Mouse (Mus musculus) lung, postnatal 0 days (tissue): ENCODE results near the gene Bag6. TPM values are rescaled to one million over a fixed set of nuclear protein-coding genes. Genes with fewer than 3 reads are reported as not detected.

ENCODE experiments used
- ATAC-seq: fragments of 200-750 bp; cut with Nextera tagmentation; 2 replicates; pipeline ENCODE4 v1.8.0; 2017; ENCODE audit warnings: moderate library complexity
- DNase-seq: peaks from one replicate; pipeline ENCODE4 v3.0.0-alpha.2; 2016; ENCODE audit warnings: low spot score
- H3K27ac ChIP-seq: fragments of 300-500 bp; sonication (generic); 2 replicates; pipeline ENCODE4 v1.5.1; 2014; ENCODE audit warnings: antibody characterized with exemption, mild to moderate bottlenecking, low read length, mixed read lengths
- H3K27me3 ChIP-seq: fragments of 300-500 bp; sonication (generic); replicated peaks from 2 replicates; pipeline ENCODE4 v1.6.1; 2014; ENCODE audit warnings: low read length, mixed read lengths; ENCODE audit not compliant: insufficient read depth
- H3K36me3 ChIP-seq: fragments of 300-500 bp; sonication (generic); 2 replicates; pipeline ENCODE4 v1.6.1; 2014; ENCODE audit warnings: low read length, mixed read lengths; ENCODE audit not compliant: insufficient read depth
- H3K4me1 ChIP-seq: fragments of 300-500 bp; sonication (generic); 2 replicates; pipeline ENCODE4 v1.6.1; 2014; ENCODE audit warnings: antibody characterized with exemption, low read depth, low read length, mixed read lengths; ENCODE audit not compliant: insufficient read depth
- H3K4me2 ChIP-seq: fragments of 300-500 bp; sonication (generic); replicated peaks from 2 replicates; pipeline ENCODE4 v1.6.1; 2014; ENCODE audit warnings: low read depth, mild to moderate bottlenecking, low read length, moderate library complexity, mixed read lengths
- H3K4me3 ChIP-seq: fragments of 300-500 bp; sonication (generic); 2 replicates; pipeline ENCODE4 v1.5.1; 2014; ENCODE audit warnings: low read depth, low read length
- H3K9ac ChIP-seq: fragments of 300-500 bp; sonication (generic); replicated peaks from 2 replicates; pipeline ENCODE4 v1.6.1; 2014; ENCODE audit warnings: low read depth, mild to moderate bottlenecking
- H3K9me3 ChIP-seq: fragments of 300-500 bp; sonication (generic); 2 replicates; pipeline ENCODE4 v1.6.1; 2016; ENCODE audit warnings: low read length, mixed read lengths
- CTCF ChIP-seq: IDR thresholded peaks from 2 replicates; pipeline ENCODE4 v1.5.1; 2016; ENCODE audit warnings: antibody characterized with exemption, mild to moderate bottlenecking
- EP300 ChIP-seq: IDR thresholded peaks from 2 replicates; pipeline ENCODE4 v1.6.1; 2016; ENCODE audit warnings: antibody characterized with exemption, mild to moderate bottlenecking, control low read depth
- WGBS: fragments of 180-500 bp; shearing (Covaris S2); extraction: QIAGEN DNeasy Blood & Tissue Kit; methylation state at CpG from one replicate; pipeline ENCODE4 v1.1.7; 2014; 5-methylcytosine and 5-hydroxymethylcytosine counted together
- polyA plus RNA-seq: library from polyadenylated mRNA; unstranded; fragments of >200 nt; fragmentation: Nextera tagmentation; extraction: Ambion mirVana; gene quantifications from 2 replicates; pipeline ENCODE4 v1.2.1, GENCODE M21; 2015

The Bag6 gene
- 34.8 and 35.8 TPM in 2 replicates for polyA plus RNA-seq

GRCm38 (mm10) chr17:35134801-35135590 lies at the start of gene Bag6:
TSS of gene Bag6 (plus strand) at chr17:35135178.
- Histone ChIP-seq H3K9ac (peak within 1 kb of the TSS; percentile 69), H3K9me3 (no peaks in the 10 kb centered on the region), H3K4me2 (peak within 1 kb of the TSS; percentile 83), H3K4me1 (no peaks in the 10 kb centered on the region; the same call in none of the 2 replicates), H3K36me3 (peaks cover 13% of the 10 kb centered on the region; the same call in 1 of the 2 replicates), H3K27me3 (no peaks in the 10 kb centered on the region), H3K27ac (peak within 1 kb of the TSS; percentile 93), H3K4me3 (peak within 1 kb of the TSS; percentile 76)
- TF ChIP-seq CTCF = peak; percentile 31; the same call in 1 of the 2 replicates
- peak; percentile 89 for TF ChIP-seq EP300
- 1% methylated on average over 66 of the region's 66 CpGs for WGBS
- DNase-seq (peak; percentile 98), ATAC-seq (peak; percentile 95)

- H3K27me3 ChIP-seq = no peaks in the 10 kb centered on the region
Measured at GRCm38 (mm10) chr17:35085208-35085865, 49.6 kb upstream of the Bag6 start, which contains the start of gene Ly6g6f. TSS of gene Ly6g6f (minus strand) at chr17:35085610.

GRCm38 (mm10) chr17:35088151-35088550 lies 46.8 kb upstream of the Bag6 start:
- H3K36me3 ChIP-seq = peaks cover 14% of the 10 kb centered on the region; the same call in 1 of the 2 replicates
- H3K9me3 ChIP-seq = no peaks in the 10 kb centered on the region
- TF ChIP-seq EP300 = no peak
- TF ChIP-seq CTCF = peak; percentile 58
- H3K4me1 ChIP-seq = no peaks in the 10 kb centered on the region
- H3K4me3 ChIP-seq = no peak overlapping the region
- H3K27me3 ChIP-seq = no peaks in the 10 kb centered on the region
- WGBS = 21% methylated on average over 2 of the region's 2 CpGs
- H3K27ac ChIP-seq = no peak overlapping the region
- ATAC-seq (no peak), DNase-seq (no peak)
- no peak overlapping the region for H3K9ac ChIP-seq
- no peak overlapping the region for H3K4me2 ChIP-seq

More at GRCm38 (mm10) chr17:35085208-35085865, 49.6 kb upstream of the Bag6 start, which contains the start of gene Ly6g6f:
- Histone ChIP-seq H3K9ac (no peak within 1 kb of the TSS), H3K9me3 (no peaks in the 10 kb centered on the region), H3K4me2 (no peak within 1 kb of the TSS), H3K27ac (no peak within 1 kb of the TSS), H3K36me3 (no peaks in the 10 kb centered on the region), H3K4me1 (no peaks in the 10 kb centered on the region), H3K4me3 (no peak within 1 kb of the TSS)
- TF ChIP-seq EP300 (no peak), CTCF (no peak)
- DNase-seq (no peak), ATAC-seq (no peak)
- 52% methylated on average over 7 of the region's 7 CpGs for WGBS

- no peaks in the 10 kb centered on the region for H3K9me3 ChIP-seq
- no peaks in the 10 kb centered on the region for H3K27me3 ChIP-seq
- peak within 1 kb of the TSS; percentile 99 for H3K27ac ChIP-seq
- peak within 1 kb of the TSS; percentile 59 for H3K4me2 ChIP-seq
- DNase-seq (peak; percentile 98), ATAC-seq (peak; percentile 99)
- peak within 1 kb of the TSS; percentile 72 for H3K4me3 ChIP-seq
- H3K4me1 ChIP-seq = no peaks in the 10 kb centered on the region
- TF ChIP-seq CTCF = peak; percentile 47
- 0 out of 2 replicates have a peak, but pooled peaks have one; percentile 9 for TF ChIP-seq EP300
- peak within 1 kb of the TSS; percentile 89 for H3K9ac ChIP-seq
- H3K36me3 ChIP-seq = peaks cover 14% of the 10 kb centered on the region; the same call in 1 of the 2 replicates
- 3% methylated on average over 59 of the region's 67 CpGs for WGBS
Measured at GRCm38 (mm10) chr17:35088825-35089644, 45.9 kb upstream of the Bag6 start, which contains the start of gene Abhd16a. TSS of gene Abhd16a (plus strand) at chr17:35089263.

GRCm38 (mm10) chr17:35090166-35090932 lies 44.6 kb upstream of the Bag6 start:
- no peak for DNase-seq
- Histone ChIP-seq H3K27me3 (no peaks in the 10 kb centered on the region), H3K9me3 (no peaks in the 10 kb centered on the region), H3K4me2 (peak overlapping the region; percentile 59), H3K4me3 (peak overlapping the region; percentile 72), H3K4me1 (no peaks in the 10 kb centered on the region), H3K36me3 (peaks cover 14% of the 10 kb centered on the region; the same call in 1 of the 2 replicates), H3K9ac (peak overlapping the region; percentile 89; the same call in 1 of the 2 replicates), H3K27ac (0 out of 2 replicates have a peak overlapping the region, but pooled peaks have one; percentile 99)
- TF ChIP-seq EP300 = no peak
- no peak for TF ChIP-seq CTCF
- WGBS = 56% methylated on average over 8 of the region's 8 CpGs
- no peak for ATAC-seq
